Mouse (Mus musculus) gastrocnemius, postnatal 25 days (tissue): ENCODE results near the gene Eif5a. TPM values are rescaled to one million over a fixed set of nuclear protein-coding genes. Genes with fewer than 3 reads are reported as not detected.
"Not testable (repeated sequence)": the region's sequence is repeated elsewhere in the genome, so short reads cannot be mapped to it uniquely, and the experiment has no call there.

Source experiments
- DNase-seq: peaks from one replicate; pipeline ENCODE4 v3.0.0; 2022
- total RNA-seq, 2 experiments: library from RNA; stranded (reverse); gene quantifications; 1 replicate in 1 of 2; 2 replicates in 1 of 2; pipeline ENCODE4 v1.2.3; 2021

Gene Eif5a
- total RNA-seq, 2 experiments from 2014 or later = 417 to 422 TPM

DNA sequence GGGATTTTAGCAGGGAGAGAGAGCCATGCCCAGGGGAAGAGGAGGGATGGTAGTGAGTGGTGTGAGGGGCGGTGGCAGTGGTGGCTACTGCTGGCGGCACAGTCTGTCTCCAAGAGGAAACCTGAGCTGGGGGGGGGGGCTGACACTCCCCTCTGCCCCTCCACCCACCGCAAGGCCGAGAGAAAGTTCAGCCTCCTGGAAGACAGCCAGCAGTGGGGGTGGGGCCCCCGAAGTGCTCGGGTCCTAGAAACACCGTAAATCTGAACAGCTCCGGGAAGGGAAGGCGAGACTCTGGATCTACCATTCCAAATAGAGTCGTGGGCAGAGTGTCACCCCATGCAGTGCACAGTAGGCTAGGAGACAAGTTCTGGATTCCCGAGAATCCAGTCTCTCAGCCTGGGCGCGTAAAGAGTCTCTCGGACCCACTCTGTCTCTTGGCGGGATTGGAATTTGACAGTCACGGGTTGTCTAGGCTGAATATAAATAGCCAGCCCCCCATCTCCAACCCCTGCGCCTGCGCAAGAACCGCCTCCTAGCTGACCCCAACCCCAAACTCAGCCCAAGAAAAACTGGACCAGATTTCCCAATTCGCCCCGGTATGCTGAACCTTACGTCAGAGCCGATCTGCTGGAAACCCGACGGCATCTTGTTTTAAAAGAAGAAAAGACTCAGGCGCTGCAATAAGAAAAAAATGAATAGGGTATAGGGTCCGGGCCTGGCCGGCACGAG lies 25.7 kb upstream of the Eif5a start:
- peak; percentile 84 for DNase-seq

DNA sequence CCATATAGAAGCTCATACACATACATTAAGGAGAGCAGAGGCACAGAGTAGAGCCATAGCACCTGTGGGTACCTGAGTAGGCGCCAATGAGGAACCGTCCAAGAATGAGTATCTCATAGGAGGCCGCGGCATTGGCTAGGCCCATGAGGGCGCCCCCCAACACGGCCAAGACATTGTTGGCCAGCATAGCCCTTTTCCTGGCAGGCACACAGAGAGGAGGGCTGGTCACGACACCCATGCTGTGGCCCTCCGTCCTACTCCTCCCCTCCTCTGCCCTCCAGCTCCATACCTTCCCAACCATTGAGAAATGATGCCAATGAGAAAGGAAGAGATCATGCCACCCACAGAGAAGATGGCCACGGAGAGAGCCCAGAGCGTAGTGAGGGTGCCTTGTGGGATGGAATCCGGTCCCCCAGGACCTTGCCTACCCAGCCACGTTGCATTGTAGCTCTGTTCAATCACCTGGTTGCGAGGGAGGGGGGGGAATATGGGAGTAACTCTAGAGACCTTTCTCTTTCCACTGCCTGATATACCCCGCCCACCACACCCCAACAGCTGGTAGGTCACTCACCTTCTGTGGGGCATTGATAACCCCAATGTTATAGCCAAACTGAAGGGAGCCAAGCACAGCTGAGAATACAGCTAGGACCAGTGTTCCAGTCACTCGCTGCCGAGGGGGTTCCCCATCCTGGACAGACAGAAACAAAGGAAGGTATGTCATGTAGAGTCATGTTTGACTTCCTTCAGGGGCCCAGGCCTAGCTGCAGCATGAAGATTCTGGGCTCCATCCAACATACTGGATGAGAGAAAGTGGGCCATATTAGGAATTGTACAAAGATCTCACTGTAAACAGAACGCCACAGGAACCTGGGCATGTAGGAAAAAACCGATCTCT lies 24.5 kb upstream of the Eif5a start:
- DNase-seq = no peak

DNA sequence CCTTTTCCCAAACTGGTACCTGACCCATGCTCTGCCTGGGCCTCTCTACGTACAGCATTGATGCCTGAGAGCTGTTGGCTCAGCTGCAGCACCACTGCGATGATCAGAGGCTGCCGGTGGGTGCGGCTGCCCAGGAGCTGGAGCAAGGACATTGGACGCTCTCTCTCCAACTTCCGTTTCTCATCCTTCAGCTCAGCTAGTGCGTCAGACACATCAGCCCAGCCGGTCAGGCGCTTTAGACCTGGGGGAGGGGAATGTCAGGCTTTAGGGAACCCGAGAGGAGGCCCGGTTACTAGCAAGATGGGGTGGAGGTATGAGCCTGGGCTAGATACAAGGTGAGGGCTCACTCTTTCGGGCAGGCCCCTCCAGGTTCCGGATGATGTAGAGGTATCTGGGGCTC lies 23.5 kb upstream of the Eif5a start:
- DNase-seq = no peak

DNA sequence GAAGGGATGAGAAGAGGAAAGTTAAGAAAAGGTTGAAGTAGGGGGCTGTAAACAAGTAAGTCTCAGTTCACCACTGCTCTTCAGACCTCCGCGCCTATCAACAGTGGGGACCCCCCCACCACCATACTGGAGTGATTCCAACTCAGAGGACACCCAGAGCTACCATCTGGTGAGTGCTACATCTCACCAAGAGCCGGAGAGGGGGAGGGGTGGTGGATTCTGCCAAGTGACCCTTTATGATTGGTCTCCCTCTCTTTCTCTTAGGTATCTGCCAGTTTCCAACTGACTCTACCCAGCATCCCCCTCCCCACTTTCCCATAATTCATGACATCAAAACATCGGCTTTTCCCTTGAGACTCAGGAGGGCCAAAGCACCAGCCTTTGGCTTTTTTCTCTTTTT lies 19.2 kb upstream of the Eif5a start:
- peak; percentile 37 for DNase-seq

DNA sequence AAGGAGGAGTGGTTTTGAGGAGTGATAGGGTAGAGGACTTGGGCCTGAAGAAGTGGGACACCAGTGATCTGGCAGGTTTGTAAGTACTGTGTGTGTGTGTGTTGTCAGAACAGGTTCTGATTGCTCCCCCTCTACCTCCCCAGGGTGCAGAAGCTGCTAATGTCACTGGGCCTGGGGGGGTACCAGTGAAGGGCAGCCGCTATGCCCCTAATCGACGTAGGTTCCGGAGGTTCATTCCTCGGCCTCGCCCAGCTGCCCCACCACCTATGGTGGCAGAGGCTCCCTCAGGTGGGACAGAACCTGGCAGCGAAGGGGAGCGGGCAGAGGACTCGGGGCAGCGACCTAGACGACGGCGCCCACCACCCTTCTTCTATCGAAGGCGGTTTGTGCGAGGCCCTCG lies 18.0 kb upstream of the Eif5a start:
- no peak for DNase-seq

DNA sequence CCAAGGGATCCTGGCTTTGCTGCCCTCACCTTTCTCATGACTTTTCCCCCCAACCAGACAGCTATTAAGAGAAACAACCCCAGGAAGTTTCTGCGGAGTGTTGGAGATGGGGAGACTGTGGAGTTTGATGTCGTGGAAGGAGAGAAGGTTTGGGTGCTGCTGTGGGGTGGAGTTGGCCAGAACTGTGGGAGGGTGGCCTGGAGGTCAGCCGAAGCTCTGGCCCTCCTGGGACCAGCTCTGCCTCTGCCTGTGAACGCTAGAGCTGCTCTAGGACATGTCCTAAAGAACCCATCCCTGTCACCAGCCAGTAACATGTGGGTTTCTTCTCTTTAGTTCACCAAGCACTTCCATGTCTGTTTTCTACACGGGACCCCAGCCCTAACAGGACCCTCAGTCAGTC lies 17.4 kb upstream of the Eif5a start:
- no peak for DNase-seq

DNA sequence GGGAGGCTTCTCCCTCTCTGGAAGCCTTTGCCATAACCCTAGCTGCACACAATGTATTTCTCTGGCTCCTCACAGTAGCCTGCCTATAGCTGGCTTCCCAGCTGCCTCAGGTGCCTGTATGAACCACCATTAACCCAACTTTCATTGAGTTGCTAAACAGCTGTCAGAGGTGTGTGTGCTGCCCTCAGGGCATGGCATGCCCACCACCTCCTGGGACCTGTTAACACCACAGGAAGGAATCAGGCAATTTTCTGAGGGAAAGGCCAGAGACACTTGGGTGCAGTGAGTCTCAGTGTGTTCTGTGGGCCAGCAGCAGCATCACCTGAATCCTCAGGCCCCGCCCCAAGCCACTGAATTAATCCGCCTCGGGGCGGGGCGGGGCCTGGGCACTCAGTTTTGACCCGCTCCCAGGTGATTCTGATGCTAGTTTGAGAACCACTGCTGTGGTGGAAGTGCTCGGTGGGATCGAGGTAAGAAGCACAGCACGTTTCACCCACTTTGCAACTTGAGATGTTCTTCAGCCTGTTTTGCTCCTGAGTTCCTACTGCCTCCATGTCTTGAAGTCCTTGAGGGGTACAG lies 16.7 kb upstream of the Eif5a start:
- no peak for DNase-seq

DNA sequence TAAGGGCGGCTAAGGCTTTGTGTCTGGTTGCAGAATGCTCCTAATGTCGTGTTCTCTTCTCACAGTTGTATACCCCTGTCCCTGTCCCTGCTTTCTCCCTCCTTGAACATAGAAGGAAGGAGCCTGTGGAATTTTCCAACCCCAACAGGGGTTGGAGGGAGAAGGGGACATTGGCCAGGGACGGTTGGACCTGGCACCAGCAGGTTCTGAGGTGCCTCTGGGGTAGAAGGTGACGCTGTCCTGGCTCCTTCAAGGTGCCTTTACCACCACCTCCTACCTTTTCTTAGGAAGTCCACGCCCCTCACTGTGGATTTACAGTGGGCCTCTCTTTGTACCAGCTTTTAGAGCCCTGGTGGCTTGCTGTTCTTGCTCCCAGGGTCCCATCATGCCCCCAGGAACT lies 16.1 kb upstream of the Eif5a start:
- DNase-seq = no peak

DNA sequence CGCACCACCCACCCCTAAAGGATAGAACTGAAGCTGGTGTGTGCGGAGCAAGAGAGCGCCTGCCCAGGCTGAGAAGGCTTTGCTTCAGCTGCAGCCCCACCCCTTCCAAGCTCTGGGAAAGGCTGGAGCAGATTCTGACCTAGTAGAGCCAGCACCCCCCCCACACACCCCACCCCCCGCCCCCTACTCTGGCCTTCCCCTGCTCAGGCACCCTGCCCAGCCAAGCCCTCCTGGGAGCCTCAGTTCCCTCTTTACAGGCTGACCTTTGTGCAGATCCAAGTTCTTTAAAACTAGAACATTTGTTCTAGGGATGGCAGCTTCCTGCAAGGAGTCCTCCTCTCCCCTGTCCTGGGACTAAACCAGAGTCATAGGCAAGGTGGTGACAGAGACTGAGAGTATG lies 15.6 kb upstream of the Eif5a start:
- peak; percentile 74 for DNase-seq

DNA sequence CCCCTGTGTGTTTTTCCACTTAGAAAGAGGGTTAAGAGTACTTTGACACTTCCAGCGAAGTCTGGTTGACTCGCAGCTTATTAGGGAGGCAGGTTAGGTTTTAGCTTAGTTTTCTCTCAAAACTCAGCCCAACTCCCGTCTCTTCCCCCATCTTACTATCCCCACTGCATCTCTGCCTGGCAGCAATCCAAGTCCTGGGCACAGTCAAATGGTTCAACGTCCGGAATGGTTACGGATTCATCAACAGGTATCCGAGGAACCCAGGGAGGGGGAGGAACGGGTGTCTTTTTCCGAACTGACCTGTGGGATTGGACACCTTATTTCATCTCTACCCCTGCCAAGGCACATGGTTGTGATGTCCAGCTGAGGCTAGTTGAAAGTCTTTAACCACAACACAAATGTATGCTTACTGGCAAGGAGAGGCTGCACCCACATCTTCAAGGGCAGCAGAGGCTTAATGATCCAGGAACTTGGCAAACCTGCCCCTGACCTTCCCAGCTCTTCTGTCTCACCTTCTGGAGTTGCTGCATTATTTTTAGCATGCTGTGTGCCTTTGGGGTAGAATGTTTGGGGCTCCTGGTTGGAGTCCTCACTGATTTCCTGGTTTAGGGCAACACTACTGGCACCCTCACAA lies 15.1 kb upstream of the Eif5a start:
- DNase-seq = peak; percentile 29

DNA sequence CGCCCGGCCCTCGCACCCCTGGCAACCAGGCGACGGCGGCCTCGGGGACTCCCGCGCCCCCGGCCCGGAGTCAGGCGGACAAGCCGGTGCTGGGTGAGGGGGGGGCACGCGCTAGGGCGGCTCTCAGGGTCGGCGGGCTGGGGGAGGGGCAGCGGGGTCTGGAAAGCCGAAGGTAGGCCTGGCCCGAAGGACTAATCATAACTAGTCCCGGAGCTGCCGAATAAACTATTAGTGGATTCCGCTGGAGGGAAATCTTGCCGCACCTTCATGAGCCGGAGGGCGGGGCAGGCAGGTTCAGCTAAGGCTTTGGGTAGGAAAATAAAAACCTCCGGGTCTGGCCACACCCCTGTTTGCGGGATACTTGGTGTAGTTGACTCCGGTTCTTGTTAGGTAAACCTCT lies 14.4 kb upstream of the Eif5a start:
- DNase-seq = no peak

DNA sequence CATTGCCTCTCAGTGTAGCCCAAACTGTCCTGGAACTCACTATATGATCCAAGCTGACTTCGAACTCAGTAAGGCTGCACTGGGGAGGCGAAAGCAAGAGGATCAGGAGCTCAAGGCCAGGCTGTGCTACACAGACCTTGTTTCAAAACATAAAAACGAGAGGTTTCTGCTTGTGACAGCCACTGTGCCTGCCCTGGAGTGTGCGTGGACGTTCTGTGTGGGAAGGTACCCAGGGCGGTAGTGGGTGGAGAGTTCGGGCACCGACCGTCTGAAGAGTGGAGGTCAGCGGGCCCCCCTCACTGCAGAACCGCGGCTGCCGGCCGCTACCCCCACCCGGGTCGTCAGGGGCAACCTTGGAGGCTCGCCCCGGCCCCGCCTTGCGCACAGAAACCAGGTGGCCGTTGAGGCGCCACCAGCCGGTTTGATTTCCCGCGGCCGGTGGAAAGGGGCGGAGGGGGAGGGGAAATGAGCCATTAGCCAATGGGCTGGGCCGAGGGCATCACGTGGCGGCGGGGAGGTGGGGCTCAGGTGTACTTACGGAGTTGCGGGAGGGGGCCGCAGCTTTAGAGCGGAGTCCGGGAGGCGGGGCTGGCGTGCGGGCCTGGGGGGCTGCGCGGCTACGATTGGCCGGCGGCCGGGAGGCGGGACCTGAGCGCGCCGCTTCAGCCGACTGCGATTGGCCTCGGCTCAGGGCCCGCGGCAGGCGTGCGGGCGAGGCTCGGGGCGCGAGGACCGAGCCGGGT lies 13.6 kb upstream of the Eif5a start, which contains the start of gene Ybx2:
Gene Ybx2 (plus strand): TSS at position 660 of the 743 bp plus-strand sequence.
- peak; percentile 88 for DNase-seq

DNA sequence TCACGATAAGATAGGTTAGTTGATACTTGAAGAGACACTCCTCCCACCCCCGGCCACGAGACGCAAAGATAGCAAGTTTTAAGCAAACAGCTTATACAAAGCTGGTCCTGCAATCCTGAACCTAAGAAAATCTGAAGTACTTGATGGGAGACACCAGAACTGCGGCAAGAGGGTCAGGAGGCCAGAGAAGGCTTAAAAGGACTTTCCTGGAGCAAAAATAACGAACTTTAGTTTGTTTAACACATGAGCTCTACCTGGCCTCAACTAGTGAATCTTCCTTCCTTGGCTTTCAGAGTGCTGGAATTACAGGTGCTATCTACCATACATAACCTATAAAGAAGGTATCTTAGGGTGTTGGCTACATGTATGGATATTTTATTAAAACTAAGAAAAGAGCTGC lies 12.9 kb upstream of the Eif5a start:
- DNase-seq = no peak

DNA sequence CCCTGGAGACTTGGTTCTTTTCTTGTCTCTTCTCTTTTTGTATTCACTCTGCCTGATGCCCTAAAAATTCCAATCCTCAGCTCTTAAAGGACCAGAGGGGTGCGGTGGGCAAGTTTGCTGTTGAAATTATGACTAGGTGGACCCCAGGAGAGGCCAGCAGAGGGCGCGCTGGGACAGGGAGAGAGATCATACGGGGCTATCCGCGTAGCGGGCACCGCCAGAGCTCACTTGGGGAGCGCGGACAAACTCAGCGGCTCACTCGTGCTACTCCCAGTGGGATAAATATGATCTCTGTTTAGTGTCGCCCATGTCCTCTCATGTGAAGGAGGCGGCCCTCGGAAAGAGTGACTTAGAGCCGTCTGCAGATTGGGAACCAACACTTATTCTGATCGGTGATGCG lies 12.4 kb upstream of the Eif5a start:
- peak; percentile 82 for DNase-seq

DNA sequence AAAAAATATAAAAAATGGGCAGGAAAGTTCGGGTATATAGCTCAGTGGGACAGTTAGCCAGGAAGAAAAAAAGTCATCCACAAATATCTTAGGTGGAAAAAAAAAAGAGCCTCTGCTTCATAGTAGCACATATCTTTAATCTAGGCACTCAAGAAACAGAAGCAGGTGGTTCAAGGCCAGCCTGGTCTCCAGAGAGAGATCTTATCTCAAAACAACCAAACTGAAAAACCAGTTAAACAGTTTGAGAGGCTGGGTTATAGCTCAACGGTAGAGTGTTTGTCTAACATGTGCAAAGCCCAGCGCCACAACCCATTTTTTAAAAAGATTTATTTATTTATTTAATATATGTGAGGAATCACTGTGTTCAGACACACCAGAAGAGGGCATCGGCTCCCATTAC lies 11.3 kb upstream of the Eif5a start:
- no peak for DNase-seq

DNA sequence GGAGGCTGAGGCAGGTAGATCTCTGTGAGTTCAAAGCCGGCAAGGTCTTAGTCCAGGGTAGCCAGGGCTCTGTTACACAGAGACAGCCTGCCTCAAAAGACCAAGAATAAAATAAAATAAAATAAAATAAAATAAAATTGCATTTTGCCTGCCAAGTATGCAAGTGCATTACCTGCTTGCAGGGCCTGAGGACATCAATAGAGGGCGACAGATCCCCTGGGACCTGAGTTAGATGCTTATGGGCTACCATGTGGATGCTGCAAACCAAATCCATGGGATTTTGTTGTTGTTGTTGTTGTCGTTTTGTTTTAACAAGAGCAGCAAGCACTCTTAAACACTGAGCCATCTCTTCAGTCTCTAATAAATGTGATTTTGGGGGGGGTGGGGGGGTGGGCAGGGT lies 10.5 kb upstream of the Eif5a start:
- DNase-seq = no peak

DNA sequence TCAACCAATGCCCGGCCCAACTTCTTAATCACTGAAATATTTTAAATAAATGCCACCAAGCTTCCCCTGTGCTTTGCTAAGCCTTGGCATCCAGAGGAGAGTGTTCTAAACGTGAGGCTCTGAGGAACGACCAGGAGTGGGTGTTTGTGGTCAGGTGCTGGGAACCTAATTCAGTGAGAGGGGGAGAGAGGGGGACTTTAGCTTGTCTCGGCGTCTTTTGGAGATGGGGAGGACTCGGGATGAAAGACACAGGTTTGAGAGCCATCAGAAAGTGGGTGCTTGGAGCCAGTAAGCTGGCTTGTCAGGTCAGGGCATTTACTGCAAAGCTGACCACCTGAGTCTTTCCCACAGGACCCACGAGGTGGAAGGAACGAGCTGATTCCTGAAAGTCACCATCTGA lies 10.0 kb upstream of the Eif5a start:
- no peak for DNase-seq

DNA sequence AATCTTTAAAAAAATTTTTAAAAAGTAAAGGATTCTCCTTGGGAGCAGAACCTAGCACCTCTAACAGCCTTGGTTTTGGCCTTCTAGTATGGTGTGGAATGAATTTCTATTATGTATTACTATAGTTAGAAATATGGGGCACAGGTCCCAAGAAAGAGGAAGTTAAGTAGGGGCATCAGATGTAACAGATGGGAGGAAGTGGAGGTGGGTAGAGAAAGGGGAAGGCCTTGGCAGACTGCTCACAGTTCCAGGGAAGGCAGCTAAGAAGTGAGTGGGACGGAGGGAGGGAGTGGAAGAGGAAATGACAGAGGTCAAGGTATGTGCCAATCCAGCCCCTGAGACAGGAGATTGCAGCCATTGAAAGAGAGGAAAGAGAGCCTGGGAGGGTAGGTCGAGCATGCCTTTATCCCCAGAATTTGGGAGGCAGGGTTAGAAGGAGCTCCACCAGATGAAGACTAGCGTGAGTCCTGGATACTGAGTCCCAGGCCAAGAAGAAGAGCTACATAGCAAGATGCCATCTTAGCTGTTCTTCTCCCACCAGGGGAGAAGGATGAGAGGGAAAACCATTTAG lies 9.3 kb upstream of the Eif5a start:
- no peak for DNase-seq

DNA sequence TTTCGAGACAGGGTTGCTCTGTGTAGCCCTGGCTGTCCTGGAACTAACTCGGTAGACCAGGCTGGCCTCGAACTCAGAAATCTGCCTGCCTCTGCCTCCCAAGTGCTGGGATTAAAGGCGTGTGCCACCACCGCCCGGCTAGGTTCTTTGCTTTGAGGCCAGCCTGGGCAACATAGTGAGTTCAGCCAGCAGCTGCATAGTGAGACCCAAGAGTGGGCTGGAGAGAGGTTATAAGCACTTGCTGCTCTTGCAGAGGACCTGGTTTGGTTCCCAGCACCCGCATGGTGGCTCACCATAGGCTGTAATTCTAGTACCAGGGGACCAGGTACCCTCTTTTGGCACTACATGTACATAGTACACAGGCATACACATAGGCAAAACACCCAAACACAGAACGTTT lies 8.4 kb upstream of the Eif5a start:
- DNase-seq = not testable (repeated sequence)

DNA sequence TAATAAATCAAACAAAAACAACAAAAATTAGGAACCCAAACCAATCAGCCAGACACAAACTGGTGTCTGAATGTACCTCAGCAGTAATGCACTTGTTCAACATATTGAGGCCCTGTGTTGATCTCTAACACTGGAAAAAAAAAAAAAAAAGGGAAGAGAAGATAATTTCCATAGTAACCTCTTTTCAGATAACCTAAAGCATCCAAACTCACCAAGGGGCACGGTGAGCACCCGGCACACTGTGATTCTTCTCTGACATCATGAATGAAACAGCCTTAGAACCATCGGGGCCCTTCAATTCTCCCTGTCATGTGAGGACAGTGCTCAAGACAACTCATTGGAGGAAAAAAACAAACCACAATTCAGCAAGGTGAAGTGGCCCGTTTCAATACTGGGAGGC lies 8.0 kb upstream of the Eif5a start:
- DNase-seq = no peak

DNA sequence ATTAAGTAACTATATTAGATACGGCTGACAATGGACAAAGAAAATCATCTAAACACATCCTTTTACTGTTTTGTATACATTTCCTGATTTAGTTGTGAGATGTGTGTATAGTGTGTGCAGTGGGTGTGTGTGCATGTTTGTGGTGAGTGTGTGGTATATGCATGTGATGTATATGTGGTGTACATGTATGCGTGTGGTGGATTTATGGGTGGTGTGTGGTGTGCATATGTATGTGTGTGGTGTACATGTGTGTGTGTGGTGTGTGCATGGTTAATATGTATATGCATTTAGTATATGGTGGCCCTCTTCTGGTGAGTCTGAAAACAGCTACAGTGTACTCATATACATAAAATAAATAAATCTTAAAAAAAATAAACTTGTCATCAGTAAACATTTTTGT lies 5.7 kb upstream of the Eif5a start:
- DNase-seq = no peak

DNA sequence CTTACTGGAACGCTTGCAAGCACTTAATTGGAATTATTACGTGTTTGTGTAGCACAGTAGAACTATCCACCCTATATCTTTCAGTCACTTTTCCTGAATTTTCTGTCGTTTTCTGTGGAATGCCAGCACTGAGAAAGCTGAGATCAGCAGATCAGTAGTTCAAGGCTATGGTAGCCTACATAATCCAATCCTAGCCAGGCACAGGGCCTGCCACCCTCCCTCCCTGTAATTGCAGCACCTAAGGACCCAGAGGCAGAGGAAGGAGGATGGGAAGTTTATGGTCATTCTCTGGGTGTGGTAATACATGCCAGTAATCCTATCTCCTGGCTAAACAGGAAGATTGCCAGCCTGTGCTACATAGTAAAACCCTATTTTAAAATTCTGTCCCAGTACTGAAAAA lies 1.0 kb upstream of the Eif5a start:
- DNase-seq = no peak
